Mouse (Mus musculus) lung, embryonic 16.5 days (tissue): Measurements from ENCODE around the gene Hinfp. TPM values are rescaled to one million over a fixed set of nuclear protein-coding genes. Genes with fewer than 3 reads are reported as not detected.
"Not testable (repeated sequence)": the region's sequence is repeated elsewhere in the genome, so short reads cannot be mapped to it uniquely, and the experiment has no call there.

ENCODE experiments used
- ATAC-seq: fragments of 200-750 bp; cut with Nextera tagmentation; 2 replicates; pipeline ENCODE4 v1.8.0; 2017; ENCODE audit warnings: low read depth, mild to moderate bottlenecking, moderate library complexity
- H3K27ac ChIP-seq: fragments of 300-500 bp; sonication (generic); 2 replicates; pipeline ENCODE4 v1.5.1; 2014; ENCODE audit warnings: mild to moderate bottlenecking, control low read depth, low read length
- H3K27me3 ChIP-seq: fragments of 300-500 bp; sonication (generic); 2 replicates; pipeline ENCODE4 v1.6.1; 2014; ENCODE audit warnings: low read depth, low read length, mixed read lengths; ENCODE audit not compliant: control insufficient read depth, insufficient read depth
- H3K36me3 ChIP-seq: fragments of 300-500 bp; sonication (generic); 2 replicates; pipeline ENCODE4 v1.6.1; 2014; ENCODE audit warnings: low read length; ENCODE audit not compliant: control insufficient read depth, insufficient read depth
- H3K4me1 ChIP-seq: fragments of 300-500 bp; sonication (generic); replicated peaks from 2 replicates; pipeline ENCODE4 v1.6.1; 2014; ENCODE audit warnings: low read length, mixed read lengths; ENCODE audit not compliant: control insufficient read depth, insufficient read depth
- H3K4me2 ChIP-seq: fragments of 300-500 bp; sonication (generic); 2 replicates; pipeline ENCODE4 v1.6.1; 2014; ENCODE audit warnings: low read depth, low read length, control low read depth
- H3K4me3 ChIP-seq: fragments of 300-500 bp; sonication (generic); 2 replicates; pipeline ENCODE4 v1.5.1; 2014; ENCODE audit warnings: mild to moderate bottlenecking, low read length, control low read depth
- H3K9ac ChIP-seq: fragments of 300-500 bp; sonication (generic); 2 replicates; pipeline ENCODE4 v1.6.1; 2014; ENCODE audit warnings: low read length, control low read depth
- H3K9me3 ChIP-seq: fragments of 300-500 bp; sonication (generic); 2 replicates; pipeline ENCODE4 v1.6.1; 2016; ENCODE audit warnings: low read length; ENCODE audit not compliant: control insufficient read depth
- WGBS: fragments of 180-500 bp; shearing (Covaris S2); extraction: QIAGEN DNeasy Blood & Tissue Kit; methylation state at CpG from one replicate; pipeline ENCODE4 v1.1.7; 2014; 5-methylcytosine and 5-hydroxymethylcytosine counted together
- polyA plus RNA-seq: library from polyadenylated mRNA; unstranded; fragments of >200 nt; fragmentation: Nextera tagmentation; extraction: Ambion mirVana; gene quantifications from 2 replicates; pipeline ENCODE4 v1.2.1, GENCODE M21; 2015

Gene Hinfp
- polyA plus RNA-seq, 1 experiment from 2014 or later: 25.1 TPM

GRCm38 (mm10) chr9:44325032-44325767, 19.7 kb upstream of the Hinfp start:
- not testable (repeated sequence) for H3K36me3 ChIP-seq, H3K9ac ChIP-seq, ATAC-seq, H3K9me3 ChIP-seq, H3K27me3 ChIP-seq
- Histone ChIP-seq H3K27ac (peak overlapping the region; percentile 97; the same call in 1 of the 2 replicates), H3K4me3 (peak overlapping the region; percentile 89), H3K4me1 (peaks cover 15% of the 10 kb centered on the region), H3K4me2 (peak overlapping the region; percentile 73)
- WGBS: 64% methylated on average over 6 of the region's 8 CpGs

- 0 out of 2 replicates have a peak overlapping the region, but pooled peaks have one; percentile 12 for H3K27ac ChIP-seq
- no peaks in the 10 kb centered on the region for H3K9me3 ChIP-seq
- H3K9ac ChIP-seq: no peak overlapping the region
- no peak overlapping the region for H3K4me3 ChIP-seq
- no peak overlapping the region for H3K4me2 ChIP-seq
- no peaks in the 10 kb centered on the region for H3K27me3 ChIP-seq
- H3K4me1 ChIP-seq: peaks cover 15% of the 10 kb centered on the region
- ATAC-seq: no peak
- 70% methylated on average over 6 of the region's 6 CpGs for WGBS
- H3K36me3 ChIP-seq: no peaks in the 10 kb centered on the region; the same call in 1 of the 2 replicates
Measured at GRCm38 (mm10) chr9:44324147-44324546, 18.7 kb upstream of the Hinfp start.

GRCm38 (mm10) chr9:44323656-44324055, 18.2 kb upstream of the Hinfp start:
- H3K4me2 ChIP-seq, H3K27ac ChIP-seq, H3K4me3 ChIP-seq, ATAC-seq, H3K9me3 ChIP-seq, H3K9ac ChIP-seq, H3K27me3 ChIP-seq, H3K36me3 ChIP-seq: not testable (repeated sequence)
- H3K4me1 ChIP-seq: peaks cover 20% of the 10 kb centered on the region
- WGBS: 71% methylated on average over 4 of the region's 4 CpGs

- Histone ChIP-seq H3K9me3 (no peaks in the 10 kb centered on the region), H3K4me3 (peak overlapping the region; percentile 90), H3K4me2 (peak overlapping the region; percentile 63), H3K27ac (peak overlapping the region; percentile 73), H3K36me3 (0 out of 2 replicates have a peak, but pooled peaks cover 4% of the 10 kb centered on the region), H3K9ac (peak overlapping the region; percentile 69), H3K4me1 (peaks cover 23% of the 10 kb centered on the region), H3K27me3 (no peaks in the 10 kb centered on the region)
- peak; percentile 2; the same call in 1 of the 2 replicates for ATAC-seq
- WGBS: 19% methylated on average over 6 of the region's 6 CpGs
Measured at GRCm38 (mm10) chr9:44320799-44321133, 15.3 kb upstream of the Hinfp start.

GRCm38 (mm10) chr9:44319887-44320798, 14.7 kb upstream of the Hinfp start, which contains the start of gene C2cd2l:
Gene C2cd2l (minus strand): TSS chr9:44320285.
- Histone ChIP-seq H3K4me1 (peaks cover 20% of the 10 kb centered on the region), H3K4me3 (peak within 1 kb of the TSS; percentile 90), H3K36me3 (0 out of 2 replicates have a peak, but pooled peaks cover 4% of the 10 kb centered on the region), H3K27ac (peak within 1 kb of the TSS; percentile 73), H3K9ac (peak within 1 kb of the TSS; percentile 87), H3K9me3 (no peaks in the 10 kb centered on the region), H3K27me3 (no peaks in the 10 kb centered on the region), H3K4me2 (peak within 1 kb of the TSS; percentile 63)
- peak; percentile 99 for ATAC-seq
- under 1% methylated on average over 62 of the region's 67 CpGs for WGBS

GRCm38 (mm10) chr9:44319105-44319886, 13.8 kb upstream of the Hinfp start:
- Histone ChIP-seq H3K36me3 (0 out of 2 replicates have a peak, but pooled peaks cover 4% of the 10 kb centered on the region), H3K9me3 (no peaks in the 10 kb centered on the region), H3K9ac (peak overlapping the region; percentile 87), H3K4me3 (peak overlapping the region; percentile 90), H3K4me1 (peaks cover 20% of the 10 kb centered on the region), H3K27ac (peak overlapping the region; percentile 40), H3K4me2 (peak overlapping the region; percentile 63), H3K27me3 (no peaks in the 10 kb centered on the region)
- 3% methylated on average over 37 of the region's 37 CpGs for WGBS
- no peak; the same call in 1 of the 2 replicates for ATAC-seq

GRCm38 (mm10) chr9:44318826-44319095, 13.3 kb upstream of the Hinfp start:
- no peaks in the 10 kb centered on the region for H3K27me3 ChIP-seq
- no peak for ATAC-seq
- peak overlapping the region; percentile 90 for H3K4me3 ChIP-seq
- peaks cover 20% of the 10 kb centered on the region for H3K4me1 ChIP-seq
- H3K27ac ChIP-seq: no peak overlapping the region
- H3K36me3 ChIP-seq: peaks cover 7% of the 10 kb centered on the region; the same call in 1 of the 2 replicates
- H3K9ac ChIP-seq: peak overlapping the region; percentile 87; the same call in 1 of the 2 replicates
- no peaks in the 10 kb centered on the region for H3K9me3 ChIP-seq
- WGBS: 31% methylated on average over 3 of the region's 3 CpGs
- H3K4me2 ChIP-seq: peak overlapping the region; percentile 63

- Histone ChIP-seq H3K27ac (no peak overlapping the region), H3K4me3 (peak overlapping the region; percentile 90; the same call in 1 of the 2 replicates), H3K9ac (peak overlapping the region; percentile 87; the same call in 1 of the 2 replicates), H3K27me3 (no peaks in the 10 kb centered on the region), H3K4me1 (peaks cover 20% of the 10 kb centered on the region), H3K9me3 (no peaks in the 10 kb centered on the region), H3K4me2 (peak overlapping the region; percentile 63), H3K36me3 (peaks cover 8% of the 10 kb centered on the region; the same call in 1 of the 2 replicates)
- WGBS: 59% methylated on average over 5 of the region's 5 CpGs
- no peak for ATAC-seq
Measured at GRCm38 (mm10) chr9:44318076-44318825, 12.8 kb upstream of the Hinfp start.
